Mouse (Mus musculus): ENCODE results near the gene Gm10775. TPM values are rescaled to one million over a fixed set of nuclear protein-coding genes. Genes with fewer than 3 reads are reported as not detected.

The Gm10775 gene
- polyA plus RNA-seq (2015; fragmentation: Nextera tagmentation; extraction: Ambion mirVana) = not detected in 2 replicates

DNA sequence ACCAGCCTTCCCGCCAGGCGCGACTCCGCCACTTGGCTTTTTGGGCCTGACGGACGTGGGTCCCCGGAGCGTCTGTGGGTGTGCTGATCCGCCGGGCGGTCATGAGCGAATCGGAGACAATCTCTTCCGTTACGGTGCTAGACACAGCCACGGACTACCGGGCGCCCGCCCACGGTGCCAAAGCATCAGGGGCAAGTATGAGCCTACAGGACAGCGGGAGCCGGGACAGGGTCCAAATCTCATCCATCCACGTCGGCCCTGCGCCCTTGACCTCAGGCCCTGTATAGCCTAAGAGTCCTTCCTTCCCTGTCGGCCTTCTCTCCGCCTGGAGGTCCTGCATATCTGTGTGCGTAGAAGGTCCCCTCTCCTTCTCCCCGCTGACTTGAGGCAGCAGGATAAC lies at the start of gene Gm10775:
Gene Gm10775 (plus strand): TSS at position 301 of the 400 bp plus-strand sequence.
- H3K4me1 ChIP-seq (ENCODE audit: insufficient read depth, low read length) = no peaks in the 10 kb centered on the region
- H3K27me3 ChIP-seq (ENCODE audit: insufficient read depth, low read length) = no peaks in the 10 kb centered on the region
- peaks cover 78% of the 10 kb centered on the region for H3K9me3 ChIP-seq (ENCODE audit: low read length)
- H3K4me3 ChIP-seq (ENCODE audit: low read length) = peak within 1 kb of the TSS; percentile 22
- H3K27ac ChIP-seq (ENCODE audit: low read length) = no peak within 1 kb of the TSS
- H3K4me2 ChIP-seq (replicated peaks; ENCODE audit: low read depth, low read length) = peak within 1 kb of the TSS; percentile 44
- no peak for ATAC-seq (ENCODE audit: low FRiP score, low TSS enrichment)
- WGBS = 47% methylated on average over 29 of the region's 29 CpGs
- H3K9ac ChIP-seq (replicated peaks; ENCODE audit: low read length) = no peak within 1 kb of the TSS
- peaks cover 40% of the 10 kb centered on the region for H3K36me3 ChIP-seq (ENCODE audit: insufficient read depth, low read length)

GRCm38 (mm10) chr13:65225945-65226344 lies 33.4 kb upstream of the Gm10775 start:
- no peaks in the 10 kb centered on the region for H3K27me3 ChIP-seq (ENCODE audit: insufficient read depth, low read length)
- H3K27ac ChIP-seq (ENCODE audit: low read length) = no peak overlapping the region
- no peak overlapping the region for H3K4me2 ChIP-seq (replicated peaks; ENCODE audit: low read depth, low read length)
- WGBS = 66% methylated on average over 6 of the region's 6 CpGs
- H3K36me3 ChIP-seq (ENCODE audit: insufficient read depth, low read length) = no peaks in the 10 kb centered on the region
- no peak for ATAC-seq (ENCODE audit: low FRiP score, low TSS enrichment)
- H3K9ac ChIP-seq (replicated peaks; ENCODE audit: low read length) = no peak overlapping the region
- H3K9me3 ChIP-seq (ENCODE audit: low read length) = no peaks in the 10 kb centered on the region; the same call in 1 of the 2 replicates
- no peaks in the 10 kb centered on the region for H3K4me1 ChIP-seq (ENCODE audit: insufficient read depth, low read length)
- H3K4me3 ChIP-seq (ENCODE audit: low read length) = no peak overlapping the region

DNA sequence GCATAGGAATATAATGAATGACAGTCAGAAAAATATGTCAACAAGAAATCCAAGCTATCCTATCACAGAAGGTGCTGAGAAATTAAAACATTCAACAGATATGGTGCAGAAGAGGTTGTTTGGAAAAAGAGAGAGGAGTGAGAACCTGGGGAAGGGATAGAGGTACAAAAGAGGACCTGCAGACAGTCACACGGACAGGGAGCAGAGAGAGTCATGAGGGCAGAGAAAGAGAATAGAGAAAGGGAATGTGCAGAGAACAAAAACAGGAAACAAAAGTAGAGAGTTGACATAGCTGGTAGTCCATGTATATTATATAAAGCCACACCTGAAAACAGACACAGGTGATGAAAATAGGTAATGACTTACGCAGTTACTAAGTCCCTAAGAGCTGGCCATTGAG lies 32.7 kb upstream of the Gm10775 start:
- no peak overlapping the region for H3K9ac ChIP-seq (replicated peaks; ENCODE audit: low read length)
- H3K4me1 ChIP-seq (ENCODE audit: insufficient read depth, low read length) = no peaks in the 10 kb centered on the region
- no peak overlapping the region for H3K4me2 ChIP-seq (replicated peaks; ENCODE audit: low read depth, low read length)
- no peak overlapping the region for H3K27ac ChIP-seq (ENCODE audit: low read length)
- no peak for ATAC-seq (ENCODE audit: low FRiP score, low TSS enrichment)
- H3K9me3 ChIP-seq (ENCODE audit: low read length) = no peaks in the 10 kb centered on the region; the same call in 1 of the 2 replicates
- H3K4me3 ChIP-seq (ENCODE audit: low read length) = no peak overlapping the region
- WGBS = 80% methylated on average over 2 of the region's 2 CpGs
- H3K36me3 ChIP-seq (ENCODE audit: insufficient read depth, low read length) = no peaks in the 10 kb centered on the region
- no peaks in the 10 kb centered on the region for H3K27me3 ChIP-seq (ENCODE audit: insufficient read depth, low read length)

DNA sequence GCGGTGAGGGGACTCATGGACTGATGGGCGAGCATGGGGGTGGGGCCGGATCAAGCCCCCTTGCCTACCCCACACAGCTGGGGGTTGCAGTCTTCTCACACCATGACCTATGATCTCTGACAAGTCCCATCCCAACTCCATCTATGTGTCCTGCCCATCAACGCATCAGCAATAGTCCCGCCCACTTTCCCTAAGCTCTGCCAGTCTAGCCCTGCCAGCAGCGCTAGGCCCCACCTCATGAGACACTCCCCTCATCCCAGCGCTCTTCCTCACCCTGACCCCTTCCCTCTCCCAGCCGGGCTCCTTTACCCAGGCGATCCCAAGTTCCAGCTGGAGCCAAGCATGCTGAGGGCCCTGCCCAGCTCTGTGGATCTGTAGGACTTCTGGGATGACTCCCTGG lies 22.1 kb upstream of the Gm10775 start:
- H3K9me3 ChIP-seq (ENCODE audit: low read length) = 0 out of 2 replicates have a peak, but pooled peaks cover 9% of the 10 kb centered on the region
- H3K9ac ChIP-seq (replicated peaks; ENCODE audit: low read length) = no peak overlapping the region
- no peaks in the 10 kb centered on the region for H3K27me3 ChIP-seq (ENCODE audit: insufficient read depth, low read length)
- H3K27ac ChIP-seq (ENCODE audit: low read length) = no peak overlapping the region
- no peak overlapping the region for H3K4me2 ChIP-seq (replicated peaks; ENCODE audit: low read depth, low read length)
- H3K36me3 ChIP-seq (ENCODE audit: insufficient read depth, low read length) = no peaks in the 10 kb centered on the region
- 74% methylated on average over 9 of the region's 9 CpGs for WGBS
- H3K4me3 ChIP-seq (ENCODE audit: low read length) = no peak overlapping the region
- H3K4me1 ChIP-seq (ENCODE audit: insufficient read depth, low read length) = peaks cover 7% of the 10 kb centered on the region
- ATAC-seq (ENCODE audit: low FRiP score, low TSS enrichment) = no peak

- H3K9ac ChIP-seq (replicated peaks; ENCODE audit: low read length) = peak overlapping the region; percentile 80
- peaks cover 14% of the 10 kb centered on the region for H3K9me3 ChIP-seq (ENCODE audit: low read length)
- peaks cover 11% of the 10 kb centered on the region for H3K4me1 ChIP-seq (ENCODE audit: insufficient read depth, low read length)
- no peaks in the 10 kb centered on the region for H3K27me3 ChIP-seq (ENCODE audit: insufficient read depth, low read length)
- ATAC-seq (ENCODE audit: low FRiP score, low TSS enrichment) = peak; percentile 96
- peak overlapping the region; percentile 96 for H3K4me2 ChIP-seq (replicated peaks; ENCODE audit: low read depth, low read length)
- peak overlapping the region; percentile 96 for H3K27ac ChIP-seq (ENCODE audit: low read length)
- under 1% methylated on average over 28 of the region's 28 CpGs for WGBS
- H3K36me3 ChIP-seq (ENCODE audit: insufficient read depth, low read length) = peaks cover 13% of the 10 kb centered on the region
- H3K4me3 ChIP-seq (ENCODE audit: low read length) = peak overlapping the region; percentile 79
These were observed 18.7 kb upstream of the Gm10775 start for GRCm38 (mm10) chr13:65240509-65241098.

DNA sequence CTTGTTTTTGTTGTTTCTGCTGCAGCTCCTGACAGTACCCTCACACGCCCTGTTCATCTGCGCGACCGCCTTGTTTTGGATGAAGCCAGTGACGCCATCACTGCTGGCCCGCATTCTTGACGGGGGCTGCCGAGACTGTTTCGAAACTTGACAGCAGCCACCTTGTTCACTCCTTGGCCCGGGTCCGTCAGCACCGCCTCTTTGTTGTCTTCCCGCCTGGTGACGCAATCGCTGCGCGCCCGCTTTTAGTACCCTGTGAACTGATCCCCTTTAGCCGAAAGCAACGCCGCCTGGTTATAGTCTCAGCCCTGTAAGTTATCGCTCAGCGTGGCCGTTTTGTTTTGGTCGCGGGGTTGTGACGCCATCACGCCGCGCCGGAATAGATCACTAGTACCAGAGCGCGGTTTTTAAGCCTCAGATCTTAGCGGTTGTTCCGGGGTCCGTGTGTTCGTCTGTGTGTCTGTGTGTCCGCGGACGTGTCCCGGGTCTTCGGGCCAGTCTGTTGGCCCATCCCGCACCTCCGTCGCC lies 18.2 kb upstream of the Gm10775 start:
- peak overlapping the region; percentile 96 for H3K27ac ChIP-seq (ENCODE audit: low read length)
- peak overlapping the region; percentile 79 for H3K4me3 ChIP-seq (ENCODE audit: low read length)
- H3K4me2 ChIP-seq (replicated peaks; ENCODE audit: low read depth, low read length) = peak overlapping the region; percentile 96
- WGBS = under 1% methylated on average over 45 of the region's 45 CpGs
- peaks cover 20% of the 10 kb centered on the region for H3K9me3 ChIP-seq (ENCODE audit: low read length)
- peaks cover 18% of the 10 kb centered on the region for H3K36me3 ChIP-seq (ENCODE audit: insufficient read depth, low read length)
- H3K27me3 ChIP-seq (ENCODE audit: insufficient read depth, low read length) = no peaks in the 10 kb centered on the region
- peak; percentile 91 for ATAC-seq (ENCODE audit: low FRiP score, low TSS enrichment)
- H3K9ac ChIP-seq (replicated peaks; ENCODE audit: low read length) = peak overlapping the region; percentile 80
- H3K4me1 ChIP-seq (ENCODE audit: insufficient read depth, low read length) = peaks cover 11% of the 10 kb centered on the region

- Histone ChIP-seq H3K27me3 (ENCODE audit: insufficient read depth, low read length) (no peaks in the 10 kb centered on the region), H3K4me1 (ENCODE audit: insufficient read depth, low read length) (peaks cover 11% of the 10 kb centered on the region), H3K9ac (replicated peaks; ENCODE audit: low read length) (peak overlapping the region; percentile 80), H3K27ac (ENCODE audit: low read length) (peak overlapping the region; percentile 96), H3K4me2 (replicated peaks; ENCODE audit: low read depth, low read length) (peak overlapping the region; percentile 96), H3K4me3 (ENCODE audit: low read length) (peak overlapping the region; percentile 79), H3K36me3 (ENCODE audit: insufficient read depth, low read length) (peaks cover 18% of the 10 kb centered on the region), H3K9me3 (ENCODE audit: low read length) (peaks cover 22% of the 10 kb centered on the region)
- 2% methylated on average over 50 of the region's 51 CpGs for WGBS
- ATAC-seq (ENCODE audit: low FRiP score, low TSS enrichment) = peak; percentile 5; the same call in 1 of the 2 replicates
These were observed 17.6 kb upstream of the Gm10775 start for GRCm38 (mm10) chr13:65241627-65242318.

DNA sequence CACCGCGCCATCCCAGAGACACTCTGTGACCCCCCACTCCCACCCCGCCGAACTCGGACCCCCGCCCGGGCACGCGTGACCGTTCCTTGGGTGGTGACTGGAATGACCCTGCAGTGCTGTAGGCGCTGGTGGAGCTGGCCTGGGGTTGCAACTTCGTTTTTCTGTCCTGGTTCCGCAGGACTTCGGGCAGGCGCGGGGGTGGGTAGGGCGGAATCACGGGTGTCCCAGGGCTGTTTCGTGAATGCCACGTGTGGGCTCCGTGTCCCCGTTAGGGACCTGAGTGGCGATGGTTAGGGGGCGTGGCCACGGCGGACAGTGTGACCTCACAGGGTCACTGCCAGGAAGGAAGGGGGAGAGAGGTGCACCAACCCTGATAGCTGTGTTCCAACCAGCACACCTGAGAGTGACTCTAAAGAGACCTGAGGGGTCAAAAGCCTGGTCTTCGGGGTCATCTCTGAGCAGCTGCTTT lies 17.0 kb upstream of the Gm10775 start:
- Histone ChIP-seq H3K9me3 (ENCODE audit: low read length) (peaks cover 20% of the 10 kb centered on the region), H3K4me2 (replicated peaks; ENCODE audit: low read depth, low read length) (peak overlapping the region; percentile 96), H3K27me3 (ENCODE audit: insufficient read depth, low read length) (no peaks in the 10 kb centered on the region), H3K36me3 (ENCODE audit: insufficient read depth, low read length) (peaks cover 20% of the 10 kb centered on the region), H3K4me3 (ENCODE audit: low read length) (peak overlapping the region; percentile 79), H3K9ac (replicated peaks; ENCODE audit: low read length) (no peak overlapping the region; the same call in 1 of the 2 replicates), H3K27ac (ENCODE audit: low read length) (no peak overlapping the region), H3K4me1 (ENCODE audit: insufficient read depth, low read length) (peaks cover 11% of the 10 kb centered on the region)
- no peak for ATAC-seq (ENCODE audit: low FRiP score, low TSS enrichment)
- 30% methylated on average over 27 of the region's 27 CpGs for WGBS

DNA sequence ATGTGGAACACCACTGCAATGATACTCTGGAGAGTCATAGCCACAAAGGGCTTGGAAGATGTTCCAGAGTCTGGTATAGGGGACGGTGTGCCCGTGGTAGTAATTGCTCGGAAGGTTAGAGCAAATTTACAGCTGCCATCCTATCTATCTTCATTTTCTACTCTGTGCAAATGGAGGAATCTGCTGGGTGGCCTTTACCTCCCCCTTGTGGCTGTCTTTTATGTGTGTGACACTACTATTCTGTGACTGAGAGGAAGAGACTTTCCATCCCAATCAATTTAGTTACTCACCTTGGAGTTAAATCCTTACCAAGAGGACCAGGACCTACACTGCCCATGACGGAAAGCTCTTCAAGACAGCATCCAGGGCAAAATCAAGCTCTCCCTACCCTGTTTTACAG lies 16.1 kb upstream of the Gm10775 start:
- H3K9me3 ChIP-seq (ENCODE audit: low read length) = peaks cover 24% of the 10 kb centered on the region
- H3K4me3 ChIP-seq (ENCODE audit: low read length) = no peak overlapping the region
- H3K4me1 ChIP-seq (ENCODE audit: insufficient read depth, low read length) = peaks cover 11% of the 10 kb centered on the region
- no peak overlapping the region for H3K4me2 ChIP-seq (replicated peaks; ENCODE audit: low read depth, low read length)
- peaks cover 23% of the 10 kb centered on the region for H3K36me3 ChIP-seq (ENCODE audit: insufficient read depth, low read length)
- no peak for ATAC-seq (ENCODE audit: low FRiP score, low TSS enrichment)
- no peaks in the 10 kb centered on the region for H3K27me3 ChIP-seq (ENCODE audit: insufficient read depth, low read length)
- H3K9ac ChIP-seq (replicated peaks; ENCODE audit: low read length) = no peak overlapping the region
- H3K27ac ChIP-seq (ENCODE audit: low read length) = no peak overlapping the region
- 88% methylated on average over 4 of the region's 4 CpGs for WGBS

All from kidney, embryonic 16.5 days (tissue).